Mouse (Mus musculus): ENCODE data around the gene Acta2. TPM values are rescaled to one million over a fixed set of nuclear protein-coding genes. Genes with fewer than 3 reads are reported as not detected.

The Acta2 gene
- polyA plus RNA-seq, 1 experiment from 2014 or later = 1,155 TPM

DNA sequence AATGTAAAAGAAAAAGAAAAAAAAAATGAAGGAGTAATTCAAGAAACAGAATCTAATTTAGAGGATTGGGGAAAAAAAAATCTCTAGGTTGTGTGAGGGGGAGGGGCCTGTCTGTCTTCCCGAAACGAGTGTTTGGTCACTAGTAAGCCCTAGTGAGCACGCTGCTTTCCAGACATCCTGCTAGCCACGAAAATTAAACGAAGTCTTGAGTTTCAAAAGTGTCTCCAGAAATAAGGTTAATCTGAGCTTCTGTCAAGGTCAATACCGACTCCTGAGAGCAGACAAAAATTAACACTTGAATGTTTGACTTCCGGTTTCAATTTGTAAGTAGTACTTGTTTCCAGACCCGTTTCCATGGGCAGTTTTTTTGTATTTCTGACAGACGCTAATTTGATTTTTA lies 62.2 kb downstream of the Acta2 start:
- H3K4me1 ChIP-seq (ENCODE audit: control insufficient read depth, insufficient read depth, low read length) = 0 out of 2 replicates have a peak, but pooled peaks cover 5% of the 10 kb centered on the region
- 4% methylated on average over 9 of the region's 9 CpGs for WGBS

DNA sequence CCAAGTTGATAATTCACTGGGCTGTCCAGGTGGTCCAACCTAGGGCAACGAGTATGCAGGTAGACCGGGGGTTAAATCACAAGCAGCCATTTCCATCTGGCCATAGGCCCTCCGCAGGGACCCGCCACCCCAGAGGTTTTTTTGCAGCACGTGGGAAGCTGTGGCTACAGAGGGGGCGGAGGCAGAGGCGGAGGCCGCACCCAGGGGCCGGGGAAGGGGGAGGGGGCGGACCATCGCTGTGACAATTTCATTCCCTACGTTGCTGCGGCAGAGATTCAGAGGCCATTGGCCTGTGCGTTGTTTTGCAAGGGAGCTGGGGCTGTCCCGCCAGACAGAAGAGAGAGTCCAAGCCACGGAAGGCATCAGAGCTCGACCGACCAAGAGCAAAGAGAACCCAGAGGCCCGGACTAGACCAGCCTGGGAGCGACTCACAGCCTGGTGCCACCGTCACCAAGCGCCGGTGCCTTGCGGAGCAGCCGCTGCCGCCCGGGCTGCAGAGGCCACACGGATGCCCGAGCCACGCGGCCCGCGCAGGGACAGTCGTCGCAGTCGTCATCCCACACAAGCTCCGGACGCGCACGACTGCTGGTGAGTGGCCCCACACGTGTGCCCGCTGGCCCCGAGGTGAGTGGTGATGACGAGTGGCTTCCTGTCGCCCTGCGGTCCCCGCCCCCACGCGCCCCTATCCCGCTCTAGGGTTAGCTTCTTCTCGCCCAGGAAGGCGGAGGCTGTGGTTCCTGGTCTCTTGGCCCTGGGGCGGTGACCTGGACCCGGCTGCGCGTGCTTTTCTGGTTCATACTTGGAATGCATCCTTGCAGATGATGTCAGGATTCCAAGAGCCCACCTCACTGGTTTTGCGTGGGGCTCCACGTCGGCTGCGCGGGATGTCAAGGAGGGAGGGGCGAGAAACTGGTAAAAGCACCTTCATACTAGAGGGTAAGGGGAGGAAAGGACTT lies 63.1 kb downstream of the Acta2 start, which contains the start of gene Stambpl1:
Stambpl1 (plus strand) TSS at position 222 of the 956 bp plus-strand sequence.
- peak within 1 kb of the TSS; percentile 67 for H3K4me2 ChIP-seq (ENCODE audit: low read depth, low read length)
- no peaks in the 10 kb centered on the region for H3K36me3 ChIP-seq (ENCODE audit: control insufficient read depth, insufficient read depth)
- H3K4me3 ChIP-seq (ENCODE audit: low read length) = peak within 1 kb of the TSS; percentile 63
- H3K27me3 ChIP-seq (ENCODE audit: control insufficient read depth, insufficient read depth, low read length) = no peaks in the 10 kb centered on the region
- peak within 1 kb of the TSS; percentile 72 for H3K9ac ChIP-seq (ENCODE audit: low read length)
- under 1% methylated on average over 62 of the region's 62 CpGs for WGBS
- 0 out of 2 replicates have a peak, but pooled peaks cover 5% of the 10 kb centered on the region for H3K4me1 ChIP-seq (ENCODE audit: control insufficient read depth, insufficient read depth, low read length)
- H3K9me3 ChIP-seq (replicated peaks; ENCODE audit: control insufficient read depth, low read length) = no peaks in the 10 kb centered on the region
- peak within 1 kb of the TSS; percentile 43; the same call in 1 of the 2 replicates for H3K27ac ChIP-seq (ENCODE audit: low read length)
- ATAC-seq (replicated peaks; ENCODE audit: extremely low read depth, insufficient read depth, low FRiP score) = peak; percentile 85

More for the DNA sequence above, 62.2 kb downstream of the Acta2 start:
- Histone ChIP-seq H3K9me3 (replicated peaks; ENCODE audit: control insufficient read depth, low read length) (no peaks in the 10 kb centered on the region), H3K36me3 (ENCODE audit: control insufficient read depth, insufficient read depth) (no peaks in the 10 kb centered on the region), H3K9ac (ENCODE audit: low read length) (peak overlapping the region; percentile 72), H3K4me2 (ENCODE audit: low read depth, low read length) (peak overlapping the region; percentile 67), H3K27ac (ENCODE audit: low read length) (no peak overlapping the region), H3K27me3 (ENCODE audit: control insufficient read depth, insufficient read depth, low read length) (no peaks in the 10 kb centered on the region), H3K4me3 (ENCODE audit: low read length) (peak overlapping the region; percentile 63)
- ATAC-seq (replicated peaks; ENCODE audit: extremely low read depth, insufficient read depth, low FRiP score) = no peak

DNA sequence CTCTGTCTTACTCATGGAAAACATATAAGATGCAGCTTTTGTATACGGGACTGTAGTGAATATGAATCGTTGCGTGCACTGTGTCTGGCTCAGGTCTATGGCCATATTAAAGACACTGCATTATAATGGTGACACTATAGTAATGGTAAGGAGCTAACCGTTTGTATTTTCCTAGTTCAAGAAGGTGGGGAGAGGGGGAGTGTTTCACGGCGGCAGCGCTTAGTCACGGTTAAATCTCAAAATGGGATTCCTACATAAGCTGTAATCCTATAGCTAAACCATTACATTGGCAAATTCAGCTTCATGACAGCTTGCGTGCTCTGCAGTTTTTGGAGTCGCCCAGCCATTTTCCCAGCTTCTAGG lies 63.8 kb downstream of the Acta2 start:
- Histone ChIP-seq H3K9ac (ENCODE audit: low read length) (peak overlapping the region; percentile 72), H3K36me3 (ENCODE audit: control insufficient read depth, insufficient read depth) (no peaks in the 10 kb centered on the region), H3K4me1 (ENCODE audit: control insufficient read depth, insufficient read depth, low read length) (0 out of 2 replicates have a peak, but pooled peaks cover 5% of the 10 kb centered on the region), H3K27me3 (ENCODE audit: control insufficient read depth, insufficient read depth, low read length) (no peaks in the 10 kb centered on the region), H3K4me3 (ENCODE audit: low read length) (peak overlapping the region; percentile 63), H3K27ac (ENCODE audit: low read length) (no peak overlapping the region), H3K4me2 (ENCODE audit: low read depth, low read length) (peak overlapping the region; percentile 67), H3K9me3 (replicated peaks; ENCODE audit: control insufficient read depth, low read length) (no peaks in the 10 kb centered on the region)
- 38% methylated on average over 10 of the region's 10 CpGs for WGBS
- no peak for ATAC-seq (replicated peaks; ENCODE audit: extremely low read depth, insufficient read depth, low FRiP score)

Other genes starting within 250 kb of the Acta2 start
- gene Lipk, start 247.3 kb downstream of the Acta2 start, polyA plus RNA-seq (2015; fragmentation: Nextera tagmentation; extraction: Ambion mirVana) = not detected in 2 replicates
- not detected in 2 replicates for gene Lipn, start 188.2 kb downstream of the Acta2 start, polyA plus RNA-seq (2015; fragmentation: Nextera tagmentation; extraction: Ambion mirVana)
- gene Lipm, start 154.7 kb downstream of the Acta2 start, polyA plus RNA-seq (2015; fragmentation: Nextera tagmentation; extraction: Ambion mirVana) = 0.10 and 0.30 TPM in 2 replicates
- 0.09 and 0.79 TPM in 2 replicates for gene Ankrd22, start 89.5 kb downstream of the Acta2 start, polyA plus RNA-seq (2015; fragmentation: Nextera tagmentation; extraction: Ambion mirVana)
- 10.0 and 10.6 TPM in 2 replicates for gene Stambpl1, start 63.4 kb downstream of the Acta2 start, polyA plus RNA-seq (2015; fragmentation: Nextera tagmentation; extraction: Ambion mirVana)
- gene Fas, start 35.1 kb upstream of the Acta2 start, polyA plus RNA-seq (2015; fragmentation: Nextera tagmentation; extraction: Ambion mirVana) = 5.8 and 6.6 TPM in 2 replicates
- gene Ch25h, start 219.6 kb upstream of the Acta2 start, polyA plus RNA-seq (2015; fragmentation: Nextera tagmentation; extraction: Ambion mirVana) = 2.5 and 3.4 TPM in 2 replicates